Mouse (Mus musculus) T-helper 2 cell (primary cell): ENCODE data around the gene Aldh1b1.

Experiments used
- in situ Hi-C: fragments of 300-600 bp; cut with MboI, MseI; formaldehyde crosslinking; loops from one replicate; pipeline ENCODE4 v1.15.1; 2025; ENCODE audit warnings: high pct_unique_total_duplicates

Gene Aldh1b1

DNA sequence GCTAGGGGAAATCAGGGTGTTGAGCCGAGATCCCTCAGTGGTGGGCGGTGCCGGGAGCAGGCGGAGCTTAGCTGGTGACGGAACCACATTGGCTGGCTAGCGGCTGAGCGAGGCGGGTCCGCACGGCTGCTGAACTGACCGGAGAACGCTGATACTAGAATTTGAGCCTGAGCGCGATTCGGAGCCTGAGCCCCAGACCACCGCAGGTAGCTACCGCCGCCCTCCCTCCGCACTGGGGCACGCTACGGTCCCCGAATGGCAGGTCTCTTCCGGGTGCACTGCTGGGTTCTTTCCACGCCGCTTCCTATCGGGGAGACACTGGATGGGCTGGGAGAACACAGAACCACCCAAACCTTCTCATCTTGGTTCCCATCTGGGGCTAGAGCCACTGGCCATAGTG, at the start of gene Aldh1b1:
Gene Aldh1b1, plus strand, starts transcription at position 59 of the 400 bp plus-strand sequence.
- in situ Hi-C loops = no loop called here

- in situ Hi-C loops = no loop called here
These were observed 49.4 kb upstream of the Aldh1b1 start for GRCm38 (mm10) chr4:45749449-45749848.

DNA sequence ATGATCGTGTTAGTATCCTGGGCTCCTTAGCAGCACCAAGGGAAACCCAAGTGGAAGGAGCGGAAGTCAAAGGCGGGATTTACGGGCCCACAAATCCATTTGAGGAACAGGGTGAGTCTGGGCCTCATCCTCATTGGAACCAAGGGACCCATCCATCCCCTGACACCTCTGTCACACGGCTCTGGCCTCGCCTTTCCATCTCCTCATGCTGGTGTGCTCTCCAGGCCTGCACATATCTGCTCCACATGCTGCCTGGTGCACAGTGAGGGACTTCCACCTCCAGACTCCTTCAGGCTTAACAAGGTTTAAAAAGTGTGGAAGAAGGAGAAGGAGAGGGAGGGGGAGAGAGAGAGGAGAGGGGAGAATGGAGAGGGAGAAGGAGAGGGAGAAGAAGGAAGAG, 48.3 kb upstream of the Aldh1b1 start:
- in situ Hi-C loops = no loop called here

DNA sequence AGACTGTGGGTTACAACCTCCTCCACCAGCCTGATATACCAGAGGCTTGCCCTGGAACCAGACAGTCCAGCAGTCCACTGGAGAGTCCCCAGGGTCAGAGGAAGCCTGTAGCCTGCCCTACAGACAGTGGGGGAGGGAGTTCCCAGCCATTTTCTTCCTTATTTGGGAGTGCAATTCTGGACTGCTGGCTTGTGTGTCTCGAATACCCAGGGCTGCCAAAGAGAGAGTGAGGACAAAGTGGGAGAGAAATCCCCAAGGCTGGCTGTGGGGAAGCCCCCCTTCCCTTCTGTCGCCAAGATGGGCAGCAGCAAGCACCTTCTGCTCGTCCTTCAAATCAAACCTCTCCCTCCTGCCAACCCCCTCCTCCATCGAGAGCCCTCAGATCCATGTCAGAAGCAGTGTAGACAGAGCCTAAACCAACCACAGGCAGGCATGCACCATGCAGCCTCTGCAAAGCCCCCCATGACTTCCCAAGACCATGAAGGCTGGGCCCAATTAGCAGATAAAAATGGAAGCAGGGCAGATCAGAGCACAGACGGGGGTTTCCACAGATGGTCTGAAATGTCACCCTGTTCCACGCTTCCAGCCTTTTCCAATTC, 45.5 kb upstream of the Aldh1b1 start:
- in situ Hi-C loops = no loop called here

- in situ Hi-C loops = no loop called here
These were observed 44.7 kb upstream of the Aldh1b1 start for GRCm38 (mm10) chr4:45754171-45754570.

- in situ Hi-C loops = no loop called here
These were observed 43.7 kb upstream of the Aldh1b1 start for GRCm38 (mm10) chr4:45755097-45755496.

GRCm38 (mm10) chr4:45755881-45756280, 42.9 kb upstream of the Aldh1b1 start:
- in situ Hi-C loops = no loop called here

GRCm38 (mm10) chr4:45757941-45758340, 40.9 kb upstream of the Aldh1b1 start:
- in situ Hi-C loops = no loop called here

GRCm38 (mm10) chr4:45759411-45759810, 39.4 kb upstream of the Aldh1b1 start:
- in situ Hi-C loops = no loop called here

- in situ Hi-C loops = loop anchor here (10.0 kb wide), 1 partner anchor 348 kb away; no protein-coding TSS in a partner anchor
These were observed 36.2 kb upstream of the Aldh1b1 start for GRCm38 (mm10) chr4:45762600-45762999.

GRCm38 (mm10) chr4:45763288-45764140, 35.3 kb upstream of the Aldh1b1 start:
- in situ Hi-C loops = loop anchor here (10.0 kb wide), 1 partner anchor 349 kb away; no protein-coding TSS in a partner anchor

DNA sequence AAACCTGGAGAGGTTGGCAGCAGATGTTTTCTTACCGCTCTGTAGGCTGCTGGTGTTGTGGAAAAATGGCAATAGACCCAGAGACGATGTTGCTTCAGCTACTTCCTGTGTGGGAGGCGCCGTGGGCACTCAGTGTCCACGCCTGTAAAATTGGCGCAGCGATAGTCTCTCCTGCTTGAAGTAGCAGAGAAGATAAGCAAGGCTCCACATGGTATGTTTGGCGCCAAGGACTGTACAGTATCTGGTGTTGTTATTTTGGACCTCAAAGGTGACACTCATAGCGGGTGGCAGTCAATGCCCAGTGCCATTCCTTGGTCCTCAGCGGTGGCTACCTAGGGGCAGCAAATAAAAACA, 34.7 kb upstream of the Aldh1b1 start:
- in situ Hi-C loops = loop anchor here (10.0 kb wide), 1 partner anchor 349 kb away; no protein-coding TSS in a partner anchor

GRCm38 (mm10) chr4:45765121-45765564, 33.7 kb upstream of the Aldh1b1 start:
- in situ Hi-C loops = loop anchor here (10.0 kb wide), 1 partner anchor 350 kb away; no protein-coding TSS in a partner anchor

- in situ Hi-C loops = loop anchor here (10.0 kb wide), 1 partner anchor 351 kb away; no protein-coding TSS in a partner anchor
These were observed 33.1 kb upstream of the Aldh1b1 start for GRCm38 (mm10) chr4:45765565-45766201.

DNA sequence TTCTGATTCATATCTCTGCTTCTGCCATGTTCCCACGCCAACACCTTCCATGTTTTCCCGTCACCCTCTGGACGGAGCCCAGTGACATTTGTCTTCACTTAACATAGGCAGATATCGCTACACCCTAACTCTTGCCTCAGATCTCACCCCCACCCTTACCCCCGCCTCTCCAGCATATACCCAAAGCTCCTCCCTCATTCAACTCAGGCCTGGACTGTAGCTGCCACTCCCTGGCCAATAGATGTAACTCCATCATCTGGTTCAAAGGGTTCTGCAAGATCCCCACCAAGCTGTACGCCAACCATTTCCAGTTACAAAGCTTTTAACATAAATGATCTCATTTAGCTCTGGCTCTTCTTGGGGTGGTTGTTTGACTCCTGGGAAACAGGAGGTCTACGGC, 32.0 kb upstream of the Aldh1b1 start:
- in situ Hi-C loops = loop anchor here (10.0 kb wide), 1 partner anchor 352 kb away; no protein-coding TSS in a partner anchor

- in situ Hi-C loops = loop anchor here (10.0 kb wide), 1 partner anchor 353 kb away; no protein-coding TSS in a partner anchor
These were observed 30.8 kb upstream of the Aldh1b1 start for GRCm38 (mm10) chr4:45767891-45768558.

DNA sequence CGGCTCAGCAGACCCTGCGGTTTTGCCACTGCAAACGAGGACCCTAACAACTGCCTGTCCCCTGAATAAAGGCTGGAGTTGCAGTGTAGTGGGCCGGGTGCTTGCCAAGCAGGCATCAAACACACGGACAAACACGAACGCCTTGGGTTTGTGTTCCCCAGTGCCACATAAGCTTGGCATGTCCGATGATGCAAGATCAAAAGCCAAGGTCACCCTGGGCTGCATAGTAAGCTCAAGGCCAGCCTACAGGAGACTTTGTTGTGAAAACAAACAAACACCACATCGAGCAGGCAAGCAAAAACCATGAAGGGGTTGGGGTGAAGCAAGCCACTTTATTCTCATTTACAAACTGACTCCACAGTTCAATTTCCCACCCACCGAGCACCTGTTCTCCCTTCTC, 29.7 kb upstream of the Aldh1b1 start:
- in situ Hi-C loops = loop anchor here (10.0 kb wide), 1 partner anchor 354 kb away; no protein-coding TSS in a partner anchor

DNA sequence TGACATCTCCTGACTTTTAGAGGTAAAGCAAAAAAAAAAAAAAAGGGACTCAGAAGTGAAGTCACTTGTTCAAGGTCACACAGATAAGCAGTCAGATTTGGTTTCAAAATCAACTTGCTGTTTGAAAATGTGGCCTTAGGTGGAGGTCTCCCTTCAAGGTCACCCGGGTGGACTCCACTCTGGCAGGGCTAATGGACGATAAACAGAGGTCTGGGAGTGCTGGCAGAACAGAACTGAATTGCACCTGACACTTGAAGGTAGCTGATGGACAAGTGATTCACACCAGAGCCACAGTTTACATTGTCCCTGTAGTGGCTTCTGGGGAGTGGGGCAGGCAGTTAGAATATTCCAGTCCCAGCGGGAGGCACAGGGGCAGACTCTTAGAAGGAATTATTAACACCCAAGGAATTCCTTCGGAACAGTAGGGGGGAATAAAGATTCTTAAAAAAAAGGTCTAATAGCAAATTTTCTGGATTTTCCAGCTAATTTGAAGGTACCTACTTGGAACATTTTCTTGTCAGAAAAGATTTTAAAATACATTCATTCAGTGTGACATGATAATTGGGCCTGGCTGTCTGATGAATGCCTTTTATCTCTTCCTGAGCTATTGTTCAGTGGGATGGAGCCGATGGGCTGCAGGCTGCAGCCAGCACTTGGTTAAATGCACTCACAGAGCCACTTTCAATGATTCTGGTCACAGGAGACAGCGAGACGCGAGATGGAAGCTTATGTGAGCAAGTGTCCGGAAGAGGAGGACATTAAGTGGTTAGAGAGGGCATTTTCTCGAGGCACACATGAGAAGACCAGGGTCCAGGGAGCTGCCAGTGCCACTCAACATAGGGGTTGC, 28.8 kb upstream of the Aldh1b1 start:
- in situ Hi-C loops = loop anchor here (10.0 kb wide), 1 partner anchor 355 kb away; no protein-coding TSS in a partner anchor

DNA sequence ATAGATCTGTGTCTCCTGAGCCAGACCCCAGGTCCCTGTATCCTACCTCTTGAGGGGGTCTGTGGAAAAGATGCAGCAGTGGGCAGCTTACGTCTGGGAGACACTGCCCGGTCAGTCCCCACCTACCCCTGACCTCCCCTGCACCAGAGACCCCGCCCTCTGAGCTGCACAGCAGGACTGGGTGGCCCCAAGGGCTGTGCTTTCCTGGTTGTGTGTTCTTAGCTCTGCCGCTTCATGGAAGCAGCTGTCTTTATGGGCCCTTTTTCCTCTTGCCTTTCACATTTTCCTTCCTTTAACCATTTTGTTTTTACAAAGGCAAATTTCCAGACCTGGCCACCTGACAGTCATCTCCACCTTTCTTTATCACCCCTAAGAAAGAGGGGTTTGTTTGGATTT, 28.2 kb upstream of the Aldh1b1 start:
- in situ Hi-C loops = no loop called here

- in situ Hi-C loops = no loop called here
These were observed 27.6 kb upstream of the Aldh1b1 start for GRCm38 (mm10) chr4:45771173-45771572.
